Mouse (Mus musculus): Measurements from ENCODE around the gene Psmd10. TPM values are rescaled to one million over a fixed set of nuclear protein-coding genes. Genes with fewer than 3 reads are reported as not detected.
A peak's percentile ranks its signal among the peaks of the same experiment; 100 is the strongest.

The Psmd10 gene
- 10 to 100 TPM; 22.9 to 23.6 TPM for total RNA-seq (2021)
- long read RNA-seq, experiment 1, transcript Psmd10-202 (5 exons, 1,390 nt), result minor isoform, 8 of 26 reads
- long read RNA-seq, experiment 1, transcript Psmd10-201 (5 exons, 1,430 nt), result major isoform, 17 of 26 reads
- long read RNA-seq, experiment 1, partial matches to known transcripts, result 0 of 26 reads
- long read RNA-seq, experiment 1, other reads (novel, unspliced or antisense), result 1 of 26 reads
- long read RNA-seq, experiment 2, transcript Psmd10-202 (5 exons, 1,390 nt), result minor isoform, 9 of 25 reads
- long read RNA-seq, experiment 2, transcript Psmd10-201 (5 exons, 1,430 nt), result major isoform, 15 of 25 reads
- long read RNA-seq, experiment 2, partial matches to known transcripts, result 1 of 25 reads
- long read RNA-seq, experiment 2, other reads (novel, unspliced or antisense), result 0 of 25 reads

GRCm38 (mm10) chrX:140956272-140956940 is at the start of gene Psmd10, which contains the start of gene Atg4a:
Psmd10 (minus strand) TSS chrX:140956728.
Atg4a (plus strand) TSS chrX:140956907.
- peak; percentile 83 to 89 for DNase-seq (ENCODE audit: low spot score in 2 of 2)

GRCm38 (mm10) chrX:140998885-140999284 is 42.4 kb upstream of the Psmd10 start:
- no peak for DNase-seq (ENCODE audit: low spot score in 2 of 2)

GRCm38 (mm10) chrX:140997912-140998545 is 41.5 kb upstream of the Psmd10 start:
- no peak for DNase-seq (ENCODE audit: low spot score in 2 of 2)

GRCm38 (mm10) chrX:140996909-140997516 is 40.5 kb upstream of the Psmd10 start:
- no peak for DNase-seq (ENCODE audit: low spot score in 2 of 2)

- DNase-seq (ENCODE audit: low spot score in 2 of 2), result no peak
These were observed 28.7 kb upstream of the Psmd10 start for GRCm38 (mm10) chrX:140985256-140985655.

GRCm38 (mm10) chrX:140984795-140985194 is 28.3 kb upstream of the Psmd10 start:
- DNase-seq (ENCODE audit: low spot score in 2 of 2), result no peak

- no peak for DNase-seq (ENCODE audit: low spot score in 2 of 2)
These were observed 26.9 kb upstream of the Psmd10 start for GRCm38 (mm10) chrX:140983206-140983960.

DNA sequence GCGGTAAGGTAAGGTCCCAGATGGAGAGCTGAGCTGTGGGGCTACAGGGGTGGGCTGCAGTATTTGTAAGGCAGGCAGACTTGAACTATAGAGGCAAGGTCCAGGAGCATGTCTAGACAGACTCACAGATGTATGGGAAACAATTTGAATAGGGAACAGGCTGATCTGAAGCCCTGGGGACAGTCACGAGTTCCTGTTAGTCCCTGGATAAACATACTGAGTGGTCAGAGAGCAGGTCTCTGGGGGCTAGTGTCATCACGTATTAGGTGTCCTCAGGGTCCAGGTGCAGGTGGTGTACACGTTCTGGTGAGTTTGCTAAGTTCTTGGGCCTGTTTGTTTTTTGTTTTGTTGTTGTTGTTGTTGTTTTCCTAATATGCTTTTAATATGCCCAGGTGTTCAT is 23.6 kb upstream of the Psmd10 start:
- no peak for DNase-seq (ENCODE audit: low spot score in 2 of 2)

- peak; percentile 8 to 13 for DNase-seq (ENCODE audit: low spot score in 2 of 2)
These were observed 23.0 kb upstream of the Psmd10 start for GRCm38 (mm10) chrX:140979546-140979945.

DNA sequence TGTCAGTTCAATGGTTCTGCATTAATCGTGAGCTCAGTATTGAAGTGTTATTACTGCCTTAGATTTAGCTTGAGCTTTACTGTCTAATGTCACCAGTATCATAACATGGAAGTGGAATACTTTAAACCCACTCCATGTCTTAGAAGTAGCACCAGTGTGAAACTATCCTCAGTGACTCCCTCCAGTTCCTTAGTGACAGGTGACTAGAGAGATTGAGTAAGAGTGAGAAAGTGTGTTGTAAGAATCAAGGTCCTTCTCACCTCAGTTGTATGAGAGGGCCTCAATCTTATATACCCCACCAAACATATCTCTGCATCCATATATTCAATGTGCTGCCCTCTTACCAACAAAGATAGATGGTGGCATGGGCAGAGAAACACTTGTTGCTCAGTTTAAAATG is 22.4 kb upstream of the Psmd10 start:
- no peak for DNase-seq (ENCODE audit: low spot score in 2 of 2)

DNA sequence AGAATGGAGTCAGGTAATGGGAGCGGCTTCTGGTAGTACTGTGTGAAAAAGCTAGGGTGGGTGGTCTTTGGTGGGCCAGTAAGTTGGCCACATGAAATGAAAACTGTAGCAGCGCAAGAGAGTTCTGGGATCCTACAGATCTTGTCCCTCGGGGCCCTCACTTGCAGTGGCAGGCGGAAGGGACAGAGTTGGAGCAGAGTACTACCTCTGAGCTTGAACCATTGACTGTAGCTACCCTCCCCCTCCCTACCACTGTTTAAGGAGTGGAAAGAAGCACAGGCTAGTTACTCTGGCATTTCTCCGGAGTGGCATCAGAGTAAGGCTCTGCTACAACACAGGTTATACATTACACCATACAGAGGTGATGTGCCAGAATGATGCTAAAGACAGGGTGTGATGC is 431 bp upstream of the Psmd10 start:
- DNase-seq (ENCODE audit: low spot score in 2 of 2), result no peak

DNA sequence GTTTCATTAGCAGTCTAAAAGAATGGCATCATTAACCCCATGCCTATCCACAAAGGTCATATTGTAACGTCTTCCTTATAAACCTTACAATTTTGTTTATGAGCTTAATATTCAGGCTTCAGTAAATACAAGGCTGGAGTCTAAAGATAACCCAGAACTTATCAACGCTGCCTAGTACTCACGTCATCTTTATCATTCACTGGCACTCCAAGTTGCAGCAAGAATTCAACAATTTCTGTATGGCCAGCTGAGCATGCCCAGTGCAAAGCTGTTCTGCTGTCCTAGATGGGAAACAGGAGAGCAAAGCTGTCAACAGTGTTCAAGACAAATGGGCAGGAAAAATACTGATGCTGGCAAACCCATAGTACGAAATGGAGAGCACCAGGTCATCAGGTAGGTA is 2.9 kb downstream of the Psmd10 start:
- no peak for DNase-seq (ENCODE audit: low spot score in 2 of 2)

- no peak for DNase-seq (ENCODE audit: low spot score in 2 of 2)
These were observed 20.3 kb downstream of the Psmd10 start for GRCm38 (mm10) chrX:140936271-140936670.

- no peak for DNase-seq (ENCODE audit: low spot score in 2 of 2)
These were observed 23.3 kb downstream of the Psmd10 start for GRCm38 (mm10) chrX:140933263-140933662.

DNA sequence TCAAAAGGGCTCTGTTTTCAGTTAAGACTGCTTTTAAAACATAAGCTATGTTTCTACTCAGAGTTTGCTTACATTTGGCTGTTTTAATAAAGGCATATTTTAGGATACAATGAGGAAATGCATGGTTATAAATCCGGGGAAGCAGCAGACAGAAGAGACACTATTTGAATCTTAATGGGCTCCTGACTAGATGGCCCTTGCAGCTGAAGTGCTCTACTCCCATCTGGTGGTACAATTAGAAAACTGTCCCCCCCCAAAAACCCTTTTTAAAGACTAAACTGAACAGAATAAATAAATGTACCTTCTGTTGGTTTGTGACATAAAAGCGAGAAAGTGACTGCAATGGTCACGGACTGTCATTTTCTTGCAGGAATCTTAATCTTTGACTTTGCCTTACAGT is 24.5 kb downstream of the Psmd10 start:
- DNase-seq (ENCODE audit: low spot score in 2 of 2), result no peak

GRCm38 (mm10) chrX:140921321-140921720 is 35.2 kb downstream of the Psmd10 start:
- DNase-seq (ENCODE audit: low spot score in 2 of 2), result no peak

- DNase-seq (ENCODE audit: low spot score in 2 of 2), result no peak
These were observed 49.2 kb downstream of the Psmd10 start, which contains the start of gene Vsig1 for GRCm38 (mm10) chrX:140907360-140907759. Vsig1 (plus strand) TSS chrX:140907608.

- no peak for DNase-seq (ENCODE audit: low spot score in 2 of 2)
These were observed 53.0 kb downstream of the Psmd10 start for GRCm38 (mm10) chrX:140903487-140903886.

Measured in left cerebral cortex, adult 18-20 months (tissue).